Mouse (Mus musculus) ES-Bruce4 (cell line): ENCODE measurements around the gene March9. TPM values are rescaled to one million over a fixed set of nuclear protein-coding genes. Genes with fewer than 3 reads are reported as not detected.

Experiments used
- H3K27ac ChIP-seq: 2 replicates; pipeline ENCODE4 v1.5.1; 2012; ENCODE audit warnings: low read length, inconsistent platforms; ENCODE audit not compliant: insufficient read depth
- H3K27me3 ChIP-seq: 2 replicates; pipeline ENCODE4 v1.6.1; 2012; ENCODE audit warnings: mild to moderate bottlenecking, low read length, inconsistent platforms; ENCODE audit not compliant: control insufficient read depth, poor library complexity, insufficient read depth, severe bottlenecking
- H3K36me3 ChIP-seq: 2 replicates; pipeline ENCODE4 v1.6.1; 2012; ENCODE audit warnings: inconsistent platforms, mild to moderate bottlenecking, low read length, moderate library complexity; ENCODE audit not compliant: control insufficient read depth, poor library complexity, insufficient read depth, severe bottlenecking
- H3K4me1 ChIP-seq: one replicate; pipeline ENCODE4 v1.8.1; 2011; ENCODE audit warnings: low read length; ENCODE audit not compliant: control insufficient read depth, insufficient read depth
- H3K4me3 ChIP-seq: 2 replicates; pipeline ENCODE4 v1.5.1; 2011; ENCODE audit warnings: low read depth, mild to moderate bottlenecking, low read length
- H3K9ac ChIP-seq: 2 replicates; pipeline ENCODE4 v1.6.1; 2012; ENCODE audit warnings: low read depth, mild to moderate bottlenecking, inconsistent platforms; ENCODE audit not compliant: poor library complexity, severe bottlenecking
- H3K9me3 ChIP-seq: replicated peaks from 2 replicates; pipeline ENCODE4 v1.6.1; 2012; ENCODE audit warnings: mild to moderate bottlenecking, low read length, inconsistent platforms; ENCODE audit not compliant: control insufficient read depth, poor library complexity, insufficient read depth, severe bottlenecking
- CTCF ChIP-seq: IDR thresholded peaks from one replicate; pipeline ENCODE4 v1.8.1; 2011; ENCODE audit warnings: low read depth, low read length
- EP300 ChIP-seq: IDR thresholded peaks from 2 replicates; pipeline ENCODE4 v1.6.1; 2011; ENCODE audit warnings: low read depth, low read length; ENCODE audit not compliant: insufficient read depth
- POLR2A ChIP-seq: IDR thresholded peaks from one replicate; pipeline ENCODE4 v1.8.1; 2011; ENCODE audit warnings: low read length; ENCODE audit not compliant: insufficient read depth
- polyA plus RNA-seq: library from polyadenylated mRNA; stranded (reverse); fragments of >200 nt; gene quantifications from 2 replicates; pipeline ENCODE4 v1.2.4, GENCODE M21; 2011; ENCODE audit warnings: low read depth; ENCODE audit not compliant: missing spikeins, insufficient read depth, insufficient read length

The March9 gene
- polyA plus RNA-seq, 1 experiment: 8.8 TPM

DNA sequence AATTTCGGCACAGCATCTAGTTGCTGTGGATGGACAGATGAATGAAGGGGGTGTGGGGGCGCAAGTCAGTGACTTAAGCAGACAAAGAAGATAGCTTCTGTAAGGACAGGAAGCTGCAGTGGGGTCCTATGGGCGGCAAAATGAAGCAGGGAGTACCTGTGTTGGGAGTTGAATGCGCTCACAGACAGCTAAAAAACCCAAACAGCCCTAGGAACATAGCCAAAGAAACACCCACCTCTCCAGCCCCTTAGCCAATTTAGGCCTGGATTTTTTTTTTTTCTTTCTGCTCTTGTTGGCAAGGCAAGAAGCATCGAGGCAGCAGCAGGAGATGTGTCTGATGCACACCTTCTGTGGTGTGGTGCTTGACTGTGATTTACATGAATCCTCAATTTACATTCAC lies 1.1 kb upstream of the March9 start:
- H3K27ac ChIP-seq: no peak overlapping the region
- no peaks in the 10 kb centered on the region for H3K9me3 ChIP-seq
- H3K4me3 ChIP-seq: no peak overlapping the region
- peaks cover 2% of the 10 kb centered on the region for H3K4me1 ChIP-seq
- H3K27me3 ChIP-seq: no peaks in the 10 kb centered on the region
- TF ChIP-seq CTCF (no peak), POLR2A (no peak), EP300 (no peak)
- H3K9ac ChIP-seq: 0 out of 2 replicates have a peak overlapping the region, but pooled peaks have one; percentile 9
- H3K36me3 ChIP-seq: peaks cover 19% of the 10 kb centered on the region

- no peak overlapping the region for H3K27ac ChIP-seq
Measured at GRCm38 (mm10) chr10:127059174-127059967, 613 bp downstream of the March9 start.

GRCm38 (mm10) chr10:127058708-127059107 lies 1.3 kb downstream of the March9 start:
- Histone ChIP-seq H3K4me3 (peak overlapping the region; percentile 48), H3K4me1 (no peaks in the 10 kb centered on the region), H3K27ac (no peak overlapping the region), H3K9ac (peak overlapping the region; percentile 90), H3K27me3 (no peaks in the 10 kb centered on the region), H3K36me3 (peaks cover 5% of the 10 kb centered on the region), H3K9me3 (no peaks in the 10 kb centered on the region)
- TF ChIP-seq EP300 (no peak), POLR2A (no peak), CTCF (no peak)

More at GRCm38 (mm10) chr10:127059174-127059967, 613 bp downstream of the March9 start:
- Histone ChIP-seq H3K9me3 (no peaks in the 10 kb centered on the region), H3K27me3 (no peaks in the 10 kb centered on the region), H3K4me3 (peak overlapping the region; percentile 63), H3K9ac (peak overlapping the region; percentile 90), H3K36me3 (peaks cover 5% of the 10 kb centered on the region), H3K4me1 (no peaks in the 10 kb centered on the region)
- no peak for TF ChIP-seq POLR2A
- no peak for TF ChIP-seq EP300
- TF ChIP-seq CTCF: no peak

DNA sequence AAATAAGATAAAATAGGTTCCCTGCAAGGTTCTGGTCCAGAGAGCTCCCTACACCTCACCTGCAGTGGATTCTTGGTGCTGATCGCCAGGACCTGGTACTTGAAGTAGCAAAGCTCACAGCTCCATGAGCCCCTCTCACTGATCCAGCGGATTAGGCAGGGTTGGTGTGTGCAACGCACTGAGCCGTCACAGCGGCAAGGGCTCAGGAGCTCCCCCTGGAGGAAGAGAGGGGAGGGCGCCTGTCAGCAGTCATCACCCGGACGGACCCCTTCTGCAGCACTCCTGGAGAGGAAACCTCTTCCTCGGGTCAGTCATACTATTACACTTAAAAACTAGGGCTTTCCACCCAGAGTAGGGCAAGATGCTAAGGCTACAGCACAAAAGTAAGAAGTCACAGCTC lies 1.8 kb downstream of the March9 start:
- no peak for TF ChIP-seq EP300
- peak; percentile 97 for TF ChIP-seq CTCF
- no peak for TF ChIP-seq POLR2A
- no peak overlapping the region for H3K27ac ChIP-seq
- H3K9ac ChIP-seq: no peak overlapping the region
- no peaks in the 10 kb centered on the region for H3K27me3 ChIP-seq
- H3K36me3 ChIP-seq: peaks cover 5% of the 10 kb centered on the region
- no peaks in the 10 kb centered on the region for H3K9me3 ChIP-seq
- H3K4me3 ChIP-seq: no peak overlapping the region
- no peaks in the 10 kb centered on the region for H3K4me1 ChIP-seq

DNA sequence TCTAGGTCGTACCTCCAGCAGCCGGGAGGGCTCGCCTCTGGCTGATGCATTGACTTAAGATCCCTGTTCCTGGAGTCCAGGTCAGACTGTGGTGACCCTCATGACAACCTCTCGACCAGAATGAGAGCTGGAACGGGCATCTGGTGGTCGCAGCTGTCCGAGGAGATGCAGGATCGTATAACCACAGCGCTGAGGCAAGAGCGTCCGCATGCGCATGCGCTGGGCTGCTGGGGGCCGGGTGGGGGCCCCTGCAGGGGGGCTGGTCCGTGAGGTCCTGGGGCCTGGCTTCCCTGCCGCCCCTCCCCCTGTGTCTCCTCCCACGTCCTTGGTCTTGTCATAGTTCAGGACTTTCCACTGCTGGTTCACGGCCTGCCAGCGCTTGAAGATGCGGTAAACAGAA lies 3.5 kb downstream of the March9 start:
- Histone ChIP-seq H3K27ac (no peak overlapping the region), H3K4me3 (no peak overlapping the region), H3K9me3 (no peaks in the 10 kb centered on the region), H3K27me3 (no peaks in the 10 kb centered on the region), H3K9ac (no peak overlapping the region), H3K4me1 (no peaks in the 10 kb centered on the region), H3K36me3 (peaks cover 5% of the 10 kb centered on the region)
- TF ChIP-seq EP300: no peak
- no peak for TF ChIP-seq CTCF
- no peak for TF ChIP-seq POLR2A

DNA sequence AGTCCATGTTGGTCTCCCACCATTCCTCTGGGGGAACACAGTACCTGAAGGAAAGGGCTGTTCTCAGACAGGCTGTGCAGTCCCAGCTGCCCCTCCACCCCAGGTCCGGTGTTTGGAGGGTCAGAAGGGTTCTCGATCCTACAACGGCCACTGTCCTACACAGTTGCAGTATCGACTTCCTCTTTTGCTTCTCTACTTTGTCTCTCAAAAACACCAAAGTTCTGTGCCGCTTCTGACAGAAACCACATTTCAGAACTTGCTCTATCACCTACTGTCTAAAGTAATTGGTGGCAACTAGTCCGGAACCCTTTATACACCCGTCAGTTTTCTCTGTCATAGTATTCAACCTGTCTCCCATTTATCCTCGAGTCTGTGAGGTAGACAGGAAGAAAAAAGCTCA lies 4.6 kb downstream of the March9 start:
- TF ChIP-seq POLR2A (no peak), EP300 (no peak), CTCF (no peak)
- H3K4me3 ChIP-seq: no peak overlapping the region
- no peak overlapping the region for H3K27ac ChIP-seq
- no peak overlapping the region for H3K9ac ChIP-seq
- peaks cover 5% of the 10 kb centered on the region for H3K36me3 ChIP-seq
- no peaks in the 10 kb centered on the region for H3K4me1 ChIP-seq
- no peaks in the 10 kb centered on the region for H3K9me3 ChIP-seq
- H3K27me3 ChIP-seq: no peaks in the 10 kb centered on the region
